Mouse (Mus musculus) heart, embryonic 14.5 days (tissue): Measurements from ENCODE around the gene Ccm2. TPM values are rescaled to one million over a fixed set of nuclear protein-coding genes. Genes with fewer than 3 reads are reported as not detected.

Source experiments
- polyA plus RNA-seq: library from polyadenylated mRNA; unstranded; fragments of >200 nt; fragmentation: Nextera tagmentation; extraction: Ambion mirVana; gene quantifications from 2 replicates; pipeline ENCODE4 v1.2.1, GENCODE M21; 2014

Ccm2 gene
- polyA plus RNA-seq, 1 experiment from 2014 or later: 52.9 TPM

Other genes starting within 250 kb of the Ccm2 start
- 8.2 and 9.1 TPM in 2 replicates for gene Zmiz2, start 157.8 kb upstream of the Ccm2 start, polyA plus RNA-seq
- 4,253 and 4,441 TPM in 2 replicates for gene Ppia, start 131.4 kb upstream of the Ccm2 start, polyA plus RNA-seq
- 377 and 424 TPM in 2 replicates for gene H2afv, start 102.4 kb upstream of the Ccm2 start, polyA plus RNA-seq
- 21.8 and 24.3 TPM in 2 replicates for gene Purb, start 71.0 kb upstream of the Ccm2 start, polyA plus RNA-seq
- gene Myo1g, start 25.9 kb upstream of the Ccm2 start, polyA plus RNA-seq: 0.59 and 0.77 TPM in 2 replicates
- gene Nacad, start 59.2 kb downstream of the Ccm2 start, polyA plus RNA-seq: 0.22 and 0.86 TPM in 2 replicates
- gene Tbrg4, start 79.2 kb downstream of the Ccm2 start, polyA plus RNA-seq: 34.8 and 39.8 TPM in 2 replicates
- not detected in 2 replicates for gene Wap, start 91.8 kb downstream of the Ccm2 start, polyA plus RNA-seq
- gene Ramp3, start 111.6 kb downstream of the Ccm2 start, polyA plus RNA-seq: 2.3 and 3.9 TPM in 2 replicates